Mouse (Mus musculus) intestine, embryonic 16.5 days (tissue): Measurements from ENCODE around the gene Itprid1. TPM values are rescaled to one million over a fixed set of nuclear protein-coding genes. Genes with fewer than 3 reads are reported as not detected.

Experiments used
- ATAC-seq: fragments of 200-750 bp; cut with Nextera tagmentation; 2 replicates; pipeline ENCODE4 v1.8.0; 2017; ENCODE audit warnings: moderate TSS enrichment, moderate library complexity
- H3K27ac ChIP-seq: fragments of 300-500 bp; sonication (generic); 2 replicates; pipeline ENCODE4 v1.5.1; 2014; ENCODE audit warnings: mild to moderate bottlenecking, low read length
- H3K27me3 ChIP-seq: fragments of 300-500 bp; sonication (generic); replicated peaks from 2 replicates; pipeline ENCODE4 v1.6.1; 2014; ENCODE audit warnings: low read length, control low read depth, mixed read lengths; ENCODE audit not compliant: control insufficient read depth, insufficient read depth
- H3K36me3 ChIP-seq: fragments of 300-500 bp; sonication (generic); 2 replicates; pipeline ENCODE4 v1.6.1; 2014; ENCODE audit warnings: low read length, control low read depth; ENCODE audit not compliant: control insufficient read depth, insufficient read depth
- H3K4me1 ChIP-seq: fragments of 300-500 bp; sonication (generic); 2 replicates; pipeline ENCODE4 v1.6.1; 2014; ENCODE audit warnings: low read length, control low read depth, mixed read lengths; ENCODE audit not compliant: control insufficient read depth, insufficient read depth
- H3K4me2 ChIP-seq: fragments of 300-500 bp; sonication (generic); 2 replicates; pipeline ENCODE4 v1.6.1; 2014; ENCODE audit warnings: low read depth, low read length, control low read depth
- H3K4me3 ChIP-seq: fragments of 300-500 bp; sonication (generic); 2 replicates; pipeline ENCODE4 v1.5.1; 2014; ENCODE audit warnings: mild to moderate bottlenecking, low read length
- H3K9ac ChIP-seq: fragments of 300-500 bp; sonication (generic); 2 replicates; pipeline ENCODE4 v1.6.1; 2014; ENCODE audit warnings: low read depth, low read length
- H3K9me3 ChIP-seq: fragments of 300-500 bp; sonication (generic); 2 replicates; pipeline ENCODE4 v1.6.1; 2016; ENCODE audit warnings: low read length, control low read depth; ENCODE audit not compliant: control insufficient read depth
- WGBS: fragments of 180-500 bp; shearing (Covaris S2); extraction: QIAGEN DNeasy Blood & Tissue Kit; methylation state at CpG from one replicate; pipeline ENCODE4 v1.1.7; 2014; 5-methylcytosine and 5-hydroxymethylcytosine counted together
- polyA plus RNA-seq: library from polyadenylated mRNA; unstranded; fragments of >200 nt; fragmentation: Nextera tagmentation; extraction: Ambion mirVana; gene quantifications from 2 replicates; pipeline ENCODE4 v1.2.1, GENCODE M21; 2015

The Itprid1 gene
- polyA plus RNA-seq, 1 experiment from 2014 or later: not detected

GRCm38 (mm10) chr6:56027966-56028365 is 191.3 kb downstream of the Itprid1 start:
- H3K4me2 ChIP-seq: no peak overlapping the region
- H3K27ac ChIP-seq: no peak overlapping the region
- ATAC-seq: no peak
- H3K9me3 ChIP-seq: no peaks in the 10 kb centered on the region
- H3K4me3 ChIP-seq: no peak overlapping the region
- H3K27me3 ChIP-seq: no peaks in the 10 kb centered on the region
- 81% methylated on average over 5 of the region's 5 CpGs for whole genome bisulfite sequencing
- H3K36me3 ChIP-seq: no peaks in the 10 kb centered on the region
- H3K4me1 ChIP-seq: no peaks in the 10 kb centered on the region
- H3K9ac ChIP-seq: no peak overlapping the region

Other genes starting within 250 kb of the Itprid1 start
- not detected in 2 replicates for gene Neurod6, start 155.6 kb upstream of the Itprid1 start, polyA plus RNA-seq
- 0.17 and 0.29 TPM in 2 replicates for gene Ppp1r17, start 180.6 kb downstream of the Itprid1 start, polyA plus RNA-seq